Mouse (Mus musculus) G1E (cell line): ENCODE measurements around the gene Slc4a4.

Experiments used
- CTCF ChIP-seq: IDR thresholded peaks from 2 replicates; pipeline ENCODE4 v1.5.1; 2012; ENCODE audit warnings: low read depth, low read length, inconsistent platforms, mixed read lengths
- GATA1 ChIP-seq: IDR thresholded peaks from 2 replicates; pipeline ENCODE4 v1.6.1; 2012; ENCODE audit warnings: borderline replicate concordance, low read length, inconsistent platforms, mixed read lengths

GRCm38 (mm10) chr5:88990196-88990747, 103.7 kb downstream of the Slc4a4 start:
- TF ChIP-seq GATA1 (no peak), CTCF (no peak)
